Mouse (Mus musculus): Measurements from ENCODE around the gene Prcp. TPM values are rescaled to one million over a fixed set of nuclear protein-coding genes. Genes with fewer than 3 reads are reported as not detected.

Prcp gene
- total RNA-seq, 1 experiment, result 27.7 TPM

GRCm38 (mm10) chr7:92890211-92890610 is 15.9 kb downstream of the Prcp start:
- Histone ChIP-seq H3K4me3 (ENCODE audit: insufficient read depth in 1 of 2, low read depth in 1 of 2, low read length in 2 of 2, poor library complexity in 1 of 2, severe bottlenecking in 1 of 2) (no peak overlapping the region), H3K9ac (ENCODE audit: insufficient read depth, low read depth, low read length, poor library complexity, severe bottlenecking) (no peak overlapping the region), H3K27ac (ENCODE audit: insufficient read depth, low read depth, low read length, poor library complexity, severe bottlenecking) (no peak overlapping the region), H3K9me3 (ENCODE audit: control insufficient read depth, insufficient read depth, low read depth, low read length) (no peaks in the 10 kb centered on the region), H3K4me1 (ENCODE audit: control insufficient read depth in 2 of 2, insufficient read depth in 2 of 2, low read length in 2 of 2, poor library complexity in 1 of 2) (peaks cover 0 to 2% of the 10 kb centered on the region in 2 experiments; a peak in 1 of 4 replicates), H3K36me3 (ENCODE audit: control insufficient read depth, insufficient read depth, low read length, poor library complexity, severe bottlenecking) (no peaks in the 10 kb centered on the region; the same call in 1 of the 2 replicates)
- DNase-seq (ENCODE audit: low read depth, low spot score), result no peak
- TF ChIP-seq HCFC1 (IDR thresholded peaks at IDR 0.05; ENCODE audit: borderline replicate concordance, insufficient read depth, low read length), result no peak
- no peak for TF ChIP-seq MAFK (IDR thresholded peaks at IDR 0.05; ENCODE audit: insufficient read depth, low read depth, low read length)
- no peak for TF ChIP-seq ZC3H11A (IDR thresholded peaks at IDR 0.05; ENCODE audit: borderline replicate concordance, low read depth, low read length)
- TF ChIP-seq CHD2 (IDR thresholded peaks at IDR 0.05; ENCODE audit: low read depth, low read length), result no peak
- TF ChIP-seq ZNF384 (IDR thresholded peaks at IDR 0.05; ENCODE audit: low read depth, low read length), result no peak
- in situ Hi-C loops (cut with MboI; ENCODE audit: low sequenced_read_pairs in 2 of 2, unreplicated experiment in 2 of 2), result no loop called here

- Histone ChIP-seq H3K27ac (ENCODE audit: insufficient read depth, low read depth, low read length, poor library complexity, severe bottlenecking) (no peak overlapping the region), H3K9me3 (ENCODE audit: control insufficient read depth, insufficient read depth, low read depth, low read length) (no peaks in the 10 kb centered on the region), H3K36me3 (ENCODE audit: control insufficient read depth, insufficient read depth, low read length, poor library complexity, severe bottlenecking) (no peaks in the 10 kb centered on the region; the same call in 1 of the 2 replicates), H3K4me3 (ENCODE audit: insufficient read depth in 1 of 2, low read depth in 1 of 2, low read length in 2 of 2, poor library complexity in 1 of 2, severe bottlenecking in 1 of 2) (no peak overlapping the region), H3K9ac (ENCODE audit: insufficient read depth, low read depth, low read length, poor library complexity, severe bottlenecking) (no peak overlapping the region), H3K4me1 (ENCODE audit: control insufficient read depth in 2 of 2, insufficient read depth in 2 of 2, low read length in 2 of 2, poor library complexity in 1 of 2) (peaks cover 0 to 2% of the 10 kb centered on the region in 2 experiments; a peak in 1 of 4 replicates)
- no peak for DNase-seq (ENCODE audit: low read depth, low spot score)
- TF ChIP-seq ZC3H11A (IDR thresholded peaks at IDR 0.05; ENCODE audit: borderline replicate concordance, low read depth, low read length) (no peak), MAFK (IDR thresholded peaks at IDR 0.05; ENCODE audit: insufficient read depth, low read depth, low read length) (no peak), HCFC1 (IDR thresholded peaks at IDR 0.05; ENCODE audit: borderline replicate concordance, insufficient read depth, low read length) (no peak), ZNF384 (IDR thresholded peaks at IDR 0.05; ENCODE audit: low read depth, low read length) (no peak), CHD2 (IDR thresholded peaks at IDR 0.05; ENCODE audit: low read depth, low read length) (no peak)
- in situ Hi-C loops (cut with MboI; ENCODE audit: low sequenced_read_pairs in 2 of 2, unreplicated experiment in 2 of 2), result no loop called here
Measured at GRCm38 (mm10) chr7:92890618-92891230, 16.5 kb downstream of the Prcp start.

GRCm38 (mm10) chr7:92893478-92893877 is 19.2 kb downstream of the Prcp start:
- Histone ChIP-seq H3K9me3 (ENCODE audit: control insufficient read depth, insufficient read depth, low read depth, low read length) (no peaks in the 10 kb centered on the region), H3K4me1 (ENCODE audit: control insufficient read depth in 2 of 2, insufficient read depth in 2 of 2, low read length in 2 of 2, poor library complexity in 1 of 2) (no peaks in the 10 kb centered on the region), H3K27ac (ENCODE audit: insufficient read depth, low read depth, low read length, poor library complexity, severe bottlenecking) (no peak overlapping the region), H3K4me3 (ENCODE audit: insufficient read depth in 1 of 2, low read depth in 1 of 2, low read length in 2 of 2, poor library complexity in 1 of 2, severe bottlenecking in 1 of 2) (no peak overlapping the region), H3K36me3 (ENCODE audit: control insufficient read depth, insufficient read depth, low read length, poor library complexity, severe bottlenecking) (no peaks in the 10 kb centered on the region), H3K9ac (ENCODE audit: insufficient read depth, low read depth, low read length, poor library complexity, severe bottlenecking) (no peak overlapping the region)
- in situ Hi-C loops (cut with MboI; ENCODE audit: low sequenced_read_pairs in 2 of 2, unreplicated experiment in 2 of 2), result no loop called here
- TF ChIP-seq MAFK (IDR thresholded peaks at IDR 0.05; ENCODE audit: insufficient read depth, low read depth, low read length) (no peak), CHD2 (IDR thresholded peaks at IDR 0.05; ENCODE audit: low read depth, low read length) (no peak), ZC3H11A (IDR thresholded peaks at IDR 0.05; ENCODE audit: borderline replicate concordance, low read depth, low read length) (no peak), HCFC1 (IDR thresholded peaks at IDR 0.05; ENCODE audit: borderline replicate concordance, insufficient read depth, low read length) (no peak), ZNF384 (IDR thresholded peaks at IDR 0.05; ENCODE audit: low read depth, low read length) (no peak)
- no peak for DNase-seq (ENCODE audit: low read depth, low spot score)

GRCm38 (mm10) chr7:92896036-92896435 is 21.8 kb downstream of the Prcp start:
- H3K27ac ChIP-seq (ENCODE audit: insufficient read depth, low read depth, low read length, poor library complexity, severe bottlenecking), result no peak overlapping the region
- no peak for TF ChIP-seq CHD2 (IDR thresholded peaks at IDR 0.05; ENCODE audit: low read depth, low read length)
- TF ChIP-seq MAFK (IDR thresholded peaks at IDR 0.05; ENCODE audit: insufficient read depth, low read depth, low read length), result no peak
- no peak for TF ChIP-seq HCFC1 (IDR thresholded peaks at IDR 0.05; ENCODE audit: borderline replicate concordance, insufficient read depth, low read length)
- no peak for TF ChIP-seq ZC3H11A (IDR thresholded peaks at IDR 0.05; ENCODE audit: borderline replicate concordance, low read depth, low read length)
- no peak for TF ChIP-seq ZNF384 (IDR thresholded peaks at IDR 0.05; ENCODE audit: low read depth, low read length)
- H3K9me3 ChIP-seq (ENCODE audit: control insufficient read depth, insufficient read depth, low read depth, low read length), result no peaks in the 10 kb centered on the region
- in situ Hi-C loops (cut with MboI; ENCODE audit: low sequenced_read_pairs in 2 of 2, unreplicated experiment in 2 of 2), result no loop called here
- no peak for DNase-seq (ENCODE audit: low read depth, low spot score)
- H3K4me3 ChIP-seq (ENCODE audit: insufficient read depth in 1 of 2, low read depth in 1 of 2, low read length in 2 of 2, poor library complexity in 1 of 2, severe bottlenecking in 1 of 2), result no peak overlapping the region
- H3K4me1 ChIP-seq (ENCODE audit: control insufficient read depth in 2 of 2, insufficient read depth in 2 of 2, low read length in 2 of 2, poor library complexity in 1 of 2), result no peaks in the 10 kb centered on the region
- H3K9ac ChIP-seq (ENCODE audit: insufficient read depth, low read depth, low read length, poor library complexity, severe bottlenecking), result no peak overlapping the region
- no peaks in the 10 kb centered on the region for H3K36me3 ChIP-seq (ENCODE audit: control insufficient read depth, insufficient read depth, low read length, poor library complexity, severe bottlenecking)

All from ES-E14 (cell line).